Mouse (Mus musculus) myocyte (in vitro differentiated cells): ENCODE results near the gene Hdc.

ENCODE experiments used
- MYOD1 ChIP-seq, 3 experiments: IDR thresholded peaks; one replicate each; pipeline ENCODE4 v1.6.1; 2011; ENCODE audit warnings: control low read depth in 2 of 3, low read depth in 2 of 3, mild to moderate bottlenecking in 2 of 3, moderate library complexity in 1 of 3; ENCODE audit not compliant: insufficient read length in 2 of 3, control insufficient read depth in 1 of 3
- REST ChIP-seq: IDR thresholded peaks from one replicate; pipeline ENCODE4 v1.6.1; 2011; ENCODE audit warnings: mild to moderate bottlenecking, control low read depth, moderate library complexity; ENCODE audit not compliant: insufficient read depth, insufficient read length
- SRF ChIP-seq: IDR thresholded peaks from one replicate; pipeline ENCODE4 v1.6.1; 2011; ENCODE audit warnings: low read depth; ENCODE audit not compliant: control insufficient read depth, insufficient read length

GRCm38 (mm10) chr2:126633165-126633564, 14.1 kb upstream of the Hdc start:
- no peak for TF ChIP-seq SRF
- TF ChIP-seq REST = no peak
- TF ChIP-seq MYOD1 (IDR thresholded peaks at IDR 0.05; ENCODE audit: control insufficient read depth in 1 of 3, insufficient read length in 2 of 3, low read depth in 2 of 3) = no peak
